Mouse (Mus musculus) erythroblast, embryonic 14.5 days (primary cell): Measurements from ENCODE around the gene Tmeff1.

Experiments
- GATA1 ChIP-seq: IDR thresholded peaks from 2 replicates; pipeline ENCODE4 v1.6.1; 2012; ENCODE audit warnings: low read length, inconsistent platforms, mixed read lengths
- TAL1 ChIP-seq: IDR thresholded peaks from 3 replicates; pipeline ENCODE4 v1.6.1; 2012; ENCODE audit warnings: low read length, inconsistent platforms, mixed read lengths

DNA sequence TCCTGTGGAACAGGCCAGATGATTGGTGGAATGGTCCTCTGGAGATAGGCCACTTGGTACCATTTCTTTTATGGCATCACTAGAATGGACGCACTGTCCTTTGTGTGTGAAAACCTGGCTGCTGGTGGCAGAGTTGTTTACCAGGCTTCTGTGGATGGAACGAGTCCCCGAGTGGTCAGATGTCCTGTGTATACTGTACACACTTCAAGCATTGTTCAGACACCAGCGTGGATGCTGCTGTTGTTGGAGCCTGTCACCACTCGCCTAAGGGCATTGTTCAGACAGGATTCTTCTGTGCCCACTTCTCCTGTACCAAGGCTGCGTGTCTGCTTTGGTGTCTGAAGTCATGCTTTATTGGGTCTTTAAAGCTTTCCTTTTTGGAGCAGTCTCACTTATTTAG lies 58.8 kb downstream of the Tmeff1 start:
- TF ChIP-seq GATA1 (no peak), TAL1 (no peak)
